Comparison of ENCODE assay signal across 36 mouse cellular contexts in the genomic region with DNA sequence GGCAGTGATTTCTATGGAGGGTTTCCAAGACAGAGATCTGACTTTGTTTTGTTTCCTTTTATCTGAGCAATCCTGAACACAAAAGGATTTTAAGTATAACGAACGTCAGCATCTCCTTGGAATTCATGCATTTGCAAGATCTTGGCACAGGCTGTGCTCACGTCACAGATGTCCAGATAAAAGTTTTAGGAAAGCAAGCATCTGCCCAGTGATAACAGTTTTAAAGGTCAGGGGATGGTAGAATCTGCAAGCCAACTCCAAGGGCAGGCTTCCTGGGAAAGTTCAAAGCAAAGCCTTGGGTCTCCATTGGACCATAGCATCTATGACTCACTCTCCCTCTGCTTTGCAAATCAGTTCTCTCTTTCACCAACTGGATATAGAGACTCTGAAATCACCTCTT. TPM values are rescaled to one million over a fixed set of nuclear protein-coding genes. Genes with fewer than 3 reads are reported as not detected.
DNase-seq lines count a peak whose midpoint lies in the region.
"Had no signal": no experiment of that assay in that cellular context is flagged by ENCODE, and none has a peak within 500 bp of the region (broad histone marks: within the 10 kb centered on the region; RNA-seq: fewer than 3 reads in every experiment).

No protein-coding gene starts in this region.

- H3K27ac ChIP-seq in heart, embryonic 10.5 days, result no peak overlapping the region
- H3K27ac ChIP-seq: forebrain, embryonic 10.5 days; forebrain, embryonic 13.5 days; gastrocnemius, adult 2 months; heart, embryonic 13.5 days; hindbrain, embryonic 14.5 days; hindbrain, postnatal 0 days had no signal

- no peaks in the 10 kb centered on the region for H3K27me3 ChIP-seq in heart, embryonic 10.5 days (ENCODE audit: insufficient read depth, poor library complexity, severe bottlenecking)
- H3K27me3 ChIP-seq: CH12.LX; forebrain, embryonic 13.5 days; heart, embryonic 13.5 days had no signal

- no peaks in the 10 kb centered on the region for H3K9me3 ChIP-seq in heart, embryonic 10.5 days
- H3K9me3 ChIP-seq: forebrain, embryonic 10.5 days; forebrain, embryonic 13.5 days; G1E; heart, embryonic 13.5 days had no signal

- peak; percentile 62 for DNase-seq in ovary, adult 18-20 months (ENCODE audit: low spot score)
- no peak for DNase-seq in ovary, postnatal 10 days (ENCODE audit: low spot score)
- peak; percentile 39 to 53 for DNase-seq in adrenal gland, adult 18-20 months (ENCODE audit: low spot score in 2 of 2)
- DNase-seq in adrenal gland, postnatal 10 days, result peak; percentile 72
- DNase-seq in adrenal gland, postnatal 36 days, result peak; percentile 71 to 85
- DNase-seq in heart, embryonic 10.5 days (ENCODE audit: low spot score), result no peak
- no peak for DNase-seq in kidney, postnatal 25 days
- no peak for DNase-seq in cerebellum, postnatal 25 days
- DNase-seq: B cell, adult 2 months; cerebellum, adult 11 months; cerebellum, adult 8-10 months; cerebellum, postnatal 10 days; gastrocnemius, adult 2 months; gastrocnemius, postnatal 14 days; heart, adult 11 months; heart, postnatal 14 days; heart, postnatal 4 days; kidney, adult 2 months had no signal

- H3K4me1 ChIP-seq in heart, embryonic 10.5 days, result no peaks in the 10 kb centered on the region
- H3K4me1 ChIP-seq: forebrain, embryonic 10.5 days; forebrain, embryonic 13.5 days; heart, embryonic 13.5 days had no signal

- 78% methylated on average over 3 of the region's 3 CpGs for WGBS in heart, embryonic 10.5 days

- H3K4me3 ChIP-seq in heart, embryonic 10.5 days, result no peak overlapping the region
- H3K4me3 ChIP-seq: forebrain, embryonic 10.5 days; forebrain, embryonic 13.5 days; gastrocnemius, adult 2 months; heart, embryonic 13.5 days had no signal

- no peaks in the 10 kb centered on the region for H3K36me3 ChIP-seq in heart, embryonic 10.5 days
- H3K36me3 ChIP-seq: forebrain, embryonic 10.5 days; G1E; heart, embryonic 13.5 days had no signal

RNA-seq across cellular contexts. Expression of a gene that starts 5.4 kb away (rescaled TPM):
- not detected for total RNA-seq in adrenal gland, adult 18-20 months (2021)
- total RNA-seq in adrenal gland, postnatal 10 days (2021), result not detected
- not detected for total RNA-seq in adrenal gland, postnatal 36 days (2021)
- not detected in 2 replicates for polyA plus RNA-seq in heart, embryonic 10.5 days (2016; fragmentation: Nextera tagmentation; extraction: Ambion mirVana)
- total RNA-seq: adrenal gland, postnatal 4 days; CH12.LX; G1E; gastrocnemius, adult 2 months; gastrocnemius, postnatal 14 days; gastrocnemius, postnatal 4 days; heart, adult 8-10 months; heart, postnatal 14 days; heart, postnatal 4 days; hindbrain, postnatal 0 days had no signal
- polyA plus RNA-seq: activated CD4-positive, CD25-positive, alpha-beta regulatory T cell, adult 4 months; embryonic facial prominence, embryonic 11.5 days; embryonic facial prominence, embryonic 14.5 days; forebrain, embryonic 10.5 days; forebrain, embryonic 13.5 days; forebrain, embryonic 16.5 days; G1E; heart, embryonic 13.5 days; heart, embryonic 16.5 days; hindbrain, embryonic 11.5 days; hindbrain, embryonic 14.5 days; hindbrain, postnatal 0 days; inflammation-experienced regulatory T-cells, adult 6 months; intestine, embryonic 16.5 days; kidney, adult 2 months had no signal

RNA-seq across cellular contexts. Expression of a gene that starts 27.7 kb away (rescaled TPM):
- 1 to 10 TPM; 1.1 to 6.8 TPM for total RNA-seq in adrenal gland, adult 18-20 months (2021)
- total RNA-seq in adrenal gland, postnatal 10 days (2021), result 10 to 100 TPM in 1 of 2 experiments, 1 to 10 TPM in 1; 9.7 to 23.4 TPM
- 1 to 10 TPM; 1.5 to 3.6 TPM for total RNA-seq in adrenal gland, postnatal 36 days (2021)
- polyA plus RNA-seq in heart, embryonic 10.5 days (2016; fragmentation: Nextera tagmentation; extraction: Ambion mirVana), result 0.40 TPM in 1 of 2 replicates, not detected in the other
- total RNA-seq: CH12.LX; gastrocnemius, adult 2 months; gastrocnemius, postnatal 14 days; heart, adult 8-10 months; heart, postnatal 14 days; heart, postnatal 4 days; hindbrain, postnatal 0 days had no signal
- polyA plus RNA-seq: activated CD4-positive, CD25-positive, alpha-beta regulatory T cell, adult 4 months; embryonic facial prominence, embryonic 11.5 days; embryonic facial prominence, embryonic 14.5 days; forebrain, embryonic 10.5 days; forebrain, embryonic 13.5 days; forebrain, embryonic 16.5 days; G1E; heart, embryonic 13.5 days; heart, embryonic 16.5 days; hindbrain, embryonic 11.5 days; hindbrain, embryonic 14.5 days; hindbrain, postnatal 0 days; inflammation-experienced regulatory T-cells, adult 6 months had no signal

Comparison
In these comparisons a context has a peak if more than half of its experiments do, and no peak if none do; other contexts are left out.
1. DNase-seq: peak in ovary, adult 18-20 months (single experiment), adrenal gland, adult 18-20 months (2 of 2), adrenal gland, postnatal 10 days (single experiment) and adrenal gland, postnatal 36 days (2 of 2); none in ovary, postnatal 10 days (single experiment), heart, embryonic 10.5 days (single experiment), kidney, postnatal 25 days (0 of 2) and cerebellum, postnatal 25 days (0 of 2).